Mouse (Mus musculus): ENCODE results near the gene Cep78.

DNA sequence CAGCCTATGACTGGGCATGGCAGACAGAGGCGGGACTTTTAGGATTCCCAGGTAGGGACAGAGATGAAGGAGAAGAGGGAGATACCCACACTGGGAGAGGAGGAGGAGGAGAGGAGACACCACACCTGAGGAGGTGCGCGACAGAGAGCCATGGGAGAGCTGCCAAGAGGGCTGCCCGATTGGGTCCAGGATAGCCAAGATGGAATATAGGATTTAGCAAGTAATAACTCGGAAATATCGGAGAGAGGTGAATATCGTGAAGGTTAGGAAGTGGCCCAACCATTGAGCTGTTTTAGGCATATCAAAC, 41.7 kb downstream of the Cep78 start:
- TF ChIP-seq POLR2A (IDR thresholded peaks at IDR 0.05; ENCODE audit: borderline replicate concordance, extremely low read depth, insufficient read depth, insufficient read length, poor library complexity, severe bottlenecking) = no peak
- TF ChIP-seq CTCF (IDR thresholded peaks at IDR 0.05; ENCODE audit: borderline replicate concordance, extremely low read depth, insufficient read depth, insufficient read length) = no peak

All from brain, embryonic 14.5 days (tissue).